9 mouse cellular contexts compared by ENCODE assay signal in the genomic region with DNA sequence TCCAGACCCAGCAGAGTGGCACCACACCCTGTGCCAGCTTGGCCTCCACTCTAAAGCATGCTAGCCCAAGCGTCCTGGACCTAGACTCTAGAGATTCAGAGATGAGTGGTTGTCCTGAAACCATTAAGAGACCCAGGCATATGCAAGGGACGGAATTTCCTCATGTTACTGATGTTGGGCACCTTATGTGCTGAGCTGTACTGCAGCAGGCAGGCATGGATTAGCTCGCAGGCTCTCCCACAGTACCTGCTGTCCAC. TPM values are rescaled to one million over a fixed set of nuclear protein-coding genes. Genes with fewer than 3 reads are reported as not detected.
A peak's percentile ranks its signal among the peaks of the same experiment; 100 is the strongest.
DNase-seq lines count a peak whose midpoint lies in the region; ATAC-seq and TF ChIP-seq lines count a peak whose summit lies in the region.
"Had no signal": no experiment of that assay in that cellular context is flagged by ENCODE, and none has a peak within 500 bp of the region (broad histone marks: within the 10 kb centered on the region; RNA-seq: fewer than 3 reads in every experiment).

No protein-coding gene starts in this region.

- no peak for ATAC-seq in limb, embryonic 11.5 days (ENCODE audit: insufficient number of reproducible peaks, low FRiP score, low TSS enrichment, low read depth)
- ATAC-seq in neural tube, embryonic 14.5 days (ENCODE audit: low read depth), result no peak

- no peak overlapping the region; the same call in 1 of the 2 replicates for H3K9ac ChIP-seq in limb, embryonic 11.5 days (ENCODE audit: low read length)
- H3K9ac ChIP-seq in neural tube, embryonic 14.5 days (replicated peaks; ENCODE audit: low read depth, low read length), result peak overlapping the region; percentile 92; the same call in 1 of the 2 replicates

- no peak for TF ChIP-seq CTCF in embryonic fibroblast, embryonic 13.5 days (IDR thresholded peaks at IDR 0.05; ENCODE audit: borderline replicate concordance, insufficient read depth, low read length)

- DNase-seq in kidney, postnatal 14 days, result peak; percentile 37
- DNase-seq in kidney, postnatal 25 days, result no peak
- no peak for DNase-seq in limb, embryonic 11.5 days (ENCODE audit: low spot score)
- no peak for DNase-seq in adrenal gland, adult 2 months
- DNase-seq in urinary bladder, postnatal 25 days (ENCODE audit: low spot score), result no peak
- DNase-seq: right cerebral cortex, postnatal 4 days had no signal

- H3K4me2 ChIP-seq in limb, embryonic 11.5 days (ENCODE audit: low read depth, severe bottlenecking), result peak overlapping the region; percentile 93
- H3K4me2 ChIP-seq in neural tube, embryonic 14.5 days (ENCODE audit: low read depth, low read length), result peak overlapping the region; percentile 88; the same call in 1 of the 2 replicates

- WGBS in limb, embryonic 11.5 days, result 51% methylated on average over 3 of the region's 3 CpGs
- WGBS in neural tube, embryonic 14.5 days, result 64% methylated on average over 3 of the region's 3 CpGs

- H3K9me3 ChIP-seq in limb, embryonic 11.5 days (ENCODE audit: control insufficient read depth, low read length), result no peaks in the 10 kb centered on the region
- H3K9me3 ChIP-seq in neural tube, embryonic 14.5 days (ENCODE audit: control insufficient read depth, low read length), result no peaks in the 10 kb centered on the region

- peaks cover 6% of the 10 kb centered on the region; the same call in 1 of the 2 replicates for H3K4me1 ChIP-seq in embryonic fibroblast, embryonic 13.5 days (ENCODE audit: control insufficient read depth, insufficient read depth, low read length)
- peaks cover 15% of the 10 kb centered on the region for H3K4me1 ChIP-seq in limb, embryonic 11.5 days (ENCODE audit: control insufficient read depth, insufficient read depth, low read length)
- H3K4me1 ChIP-seq in neural tube, embryonic 14.5 days (ENCODE audit: control insufficient read depth, insufficient read depth, low read length), result peaks cover 27% of the 10 kb centered on the region

- H3K27me3 ChIP-seq in limb, embryonic 11.5 days (ENCODE audit: control insufficient read depth, insufficient read depth, low read length), result no peaks in the 10 kb centered on the region
- H3K27me3 ChIP-seq in neural tube, embryonic 14.5 days (ENCODE audit: control insufficient read depth, insufficient read depth, low read length), result no peaks in the 10 kb centered on the region

- no peaks in the 10 kb centered on the region; the same call in 1 of the 2 replicates for H3K36me3 ChIP-seq in limb, embryonic 11.5 days (ENCODE audit: control insufficient read depth, insufficient read depth, low read length)
- H3K36me3 ChIP-seq in neural tube, embryonic 14.5 days (ENCODE audit: control insufficient read depth, insufficient read depth, low read length), result no peaks in the 10 kb centered on the region

- TF ChIP-seq POLR2A in embryonic fibroblast, embryonic 13.5 days (IDR thresholded peaks at IDR 0.05; ENCODE audit: low read depth, low read length), result no peak

- no peak overlapping the region for H3K4me3 ChIP-seq in embryonic fibroblast, embryonic 13.5 days (ENCODE audit: insufficient read depth, low read length)
- peak overlapping the region; percentile 73; the same call in 1 of the 2 replicates for H3K4me3 ChIP-seq in limb, embryonic 11.5 days (ENCODE audit: low read depth, low read length)
- peak overlapping the region; percentile 75 for H3K4me3 ChIP-seq in neural tube, embryonic 14.5 days (ENCODE audit: low read depth, low read length)

- H3K27ac ChIP-seq in embryonic fibroblast, embryonic 13.5 days (ENCODE audit: insufficient read depth, low read length), result 0 out of 2 replicates have a peak overlapping the region, but pooled peaks have one; percentile 62
- peak overlapping the region; percentile 56 for H3K27ac ChIP-seq in limb, embryonic 11.5 days (replicated peaks; ENCODE audit: low read depth, low read length)
- H3K27ac ChIP-seq in neural tube, embryonic 14.5 days (ENCODE audit: low read depth, low read length), result peak overlapping the region; percentile 69

RNA-seq across cellular contexts. Expression of a gene that starts 0.8 kb away (rescaled TPM):
- 58.8 and 62.2 TPM in 2 replicates for polyA plus RNA-seq in embryonic fibroblast, embryonic 13.5 days (2011; ENCODE audit: insufficient read length, low read depth, missing spikeins)
- polyA plus RNA-seq in limb, embryonic 11.5 days (2014; fragmentation: Nextera tagmentation; extraction: Ambion mirVana), result 97.8 and 112 TPM in 2 replicates
- polyA plus RNA-seq in neural tube, embryonic 14.5 days (2014; fragmentation: Nextera tagmentation; extraction: Ambion mirVana), result 219 and 246 TPM in 2 replicates
- 100 to 1,000 TPM in 1 of 2 experiments, 10 to 100 TPM in 1; 92.8 to 136 TPM for total RNA-seq in adrenal gland, adult 2 months (2021)
- 970 and 1,207 TPM in 2 replicates for polyA plus RNA-seq in adrenal gland, adult 2 months (2012; rRNA removed)

RNA-seq across cellular contexts. Expression of a gene that starts 5.4 kb away (rescaled TPM):
- polyA plus RNA-seq in embryonic fibroblast, embryonic 13.5 days (2011; ENCODE audit: insufficient read length, low read depth, missing spikeins), result 0.49 TPM in 1 of 2 replicates, not detected in the other
- polyA plus RNA-seq in limb, embryonic 11.5 days (2014; fragmentation: Nextera tagmentation; extraction: Ambion mirVana), result 0.45 and 0.67 TPM in 2 replicates
- polyA plus RNA-seq in neural tube, embryonic 14.5 days (2014; fragmentation: Nextera tagmentation; extraction: Ambion mirVana), result 0.27 and 0.55 TPM in 2 replicates
- under 1 TPM; 0.31 to 0.75 TPM for total RNA-seq in adrenal gland, adult 2 months (2021)
- polyA plus RNA-seq in adrenal gland, adult 2 months (2012; rRNA removed), result 3.4 and 3.7 TPM in 2 replicates
- total RNA-seq: hematopoietic stem cell, adult 5-6 weeks had no signal

RNA-seq across cellular contexts. Expression of a gene that starts 9.8 kb away (rescaled TPM):
- polyA plus RNA-seq in embryonic fibroblast, embryonic 13.5 days (2011; ENCODE audit: insufficient read length, low read depth, missing spikeins), result 2.8 and 3.6 TPM in 2 replicates
- polyA plus RNA-seq in limb, embryonic 11.5 days (2014; fragmentation: Nextera tagmentation; extraction: Ambion mirVana), result 1.7 and 2.4 TPM in 2 replicates
- polyA plus RNA-seq in neural tube, embryonic 14.5 days (2014; fragmentation: Nextera tagmentation; extraction: Ambion mirVana), result 1.8 and 2.4 TPM in 2 replicates
- 1 to 10 TPM; 2.4 TPM for total RNA-seq in adrenal gland, adult 2 months (2021)
- polyA plus RNA-seq in adrenal gland, adult 2 months (2012; rRNA removed), result 10.2 and 10.3 TPM in 2 replicates

RNA-seq across cellular contexts. Expression of a gene that starts 16.4 kb away (rescaled TPM):
- 106 and 118 TPM in 2 replicates for polyA plus RNA-seq in embryonic fibroblast, embryonic 13.5 days (2011; ENCODE audit: insufficient read length, low read depth, missing spikeins)
- 400 and 426 TPM in 2 replicates for polyA plus RNA-seq in limb, embryonic 11.5 days (2014; fragmentation: Nextera tagmentation; extraction: Ambion mirVana)
- polyA plus RNA-seq in neural tube, embryonic 14.5 days (2014; fragmentation: Nextera tagmentation; extraction: Ambion mirVana), result 154 and 168 TPM in 2 replicates
- total RNA-seq in adrenal gland, adult 2 months (2021), result 10 to 100 TPM; 77.4 to 86.0 TPM
- 89.8 and 92.4 TPM in 2 replicates for polyA plus RNA-seq in adrenal gland, adult 2 months (2012; rRNA removed)

RNA-seq across cellular contexts. Expression of a gene that starts 16.5 kb away (rescaled TPM):
- polyA plus RNA-seq in embryonic fibroblast, embryonic 13.5 days (2011; ENCODE audit: insufficient read length, low read depth, missing spikeins), result 132 and 145 TPM in 2 replicates
- 35.4 and 37.4 TPM in 2 replicates for polyA plus RNA-seq in limb, embryonic 11.5 days (2014; fragmentation: Nextera tagmentation; extraction: Ambion mirVana)
- polyA plus RNA-seq in neural tube, embryonic 14.5 days (2014; fragmentation: Nextera tagmentation; extraction: Ambion mirVana), result 85.0 and 85.9 TPM in 2 replicates
- total RNA-seq in adrenal gland, adult 2 months (2021), result 100 to 1,000 TPM; 139 to 169 TPM
- 242 and 299 TPM in 2 replicates for polyA plus RNA-seq in adrenal gland, adult 2 months (2012; rRNA removed)
